Mouse (Mus musculus) heart, adult 2 months (tissue): Measurements from ENCODE around the gene Smc3.

Experiments used
- CTCF ChIP-seq: fragments of 200-600 bp; IDR thresholded peaks from 2 replicates; pipeline ENCODE4 v1.8.1; 2022; ENCODE audit warnings: antibody characterized with exemption, mild to moderate bottlenecking, moderate library complexity
- EP300 ChIP-seq: fragments of 200-500 bp; IDR thresholded peaks from 2 replicates; pipeline ENCODE4 v1.6.1; 2011; ENCODE audit warnings: low read depth, low read length, control low read depth; ENCODE audit not compliant: insufficient read depth
- POLR2A ChIP-seq: fragments of 200-500 bp; IDR thresholded peaks from 2 replicates; pipeline ENCODE4 v1.6.1; 2011; ENCODE audit warnings: mild to moderate bottlenecking, low read depth, low read length, control low read depth; ENCODE audit not compliant: insufficient read depth

DNA sequence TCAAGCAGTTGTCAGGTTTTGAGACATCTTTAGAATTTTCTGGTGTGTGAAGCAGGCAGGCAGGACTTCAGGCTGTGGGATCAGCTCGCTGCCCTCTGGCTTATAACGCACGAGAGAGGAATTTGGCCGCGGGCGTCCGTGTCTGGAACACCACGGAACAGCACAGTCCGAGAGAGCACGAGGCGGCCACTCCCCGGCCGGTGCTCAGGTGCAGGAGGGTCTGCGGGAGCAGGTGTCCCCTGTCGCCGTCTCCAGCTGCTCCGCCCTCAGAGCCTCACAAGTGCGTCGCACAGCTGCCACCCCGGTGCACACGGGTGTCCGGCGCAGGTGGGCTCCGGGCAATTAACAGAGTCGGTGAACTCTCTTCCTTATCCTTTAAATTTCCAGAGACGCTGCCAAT, 76.0 kb downstream of the Smc3 start:
- TF ChIP-seq CTCF (no peak), POLR2A (0 out of 2 replicates have a peak, but pooled peaks have one; percentile 3), EP300 (no peak)
